ENCODE assay signal across 14 mouse cellular contexts in the genomic region with DNA sequence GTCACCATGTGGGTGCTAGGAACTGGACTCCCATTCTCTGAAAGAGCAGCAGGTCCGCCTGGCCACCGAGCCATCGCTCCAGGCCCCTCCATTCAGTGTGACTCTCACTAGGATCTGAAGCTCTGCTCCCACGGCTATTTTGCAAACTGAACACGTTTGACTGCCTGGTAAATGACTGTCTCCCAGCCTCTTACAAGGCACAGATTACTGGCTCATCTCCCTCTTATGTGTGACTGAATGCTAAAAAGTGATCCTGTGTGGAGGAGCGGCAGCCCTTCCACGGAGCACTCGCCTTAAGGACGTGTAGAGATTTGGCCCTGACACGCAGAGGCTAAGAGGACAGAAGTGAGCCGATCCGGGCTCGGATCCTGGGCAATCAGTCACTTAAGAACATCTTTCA.
DNase-seq lines count a peak whose midpoint lies in the region; ATAC-seq and TF ChIP-seq lines count a peak whose summit lies in the region.
"Had no signal": no experiment of that assay in that cellular context is flagged by ENCODE, and none has a peak within 500 bp of the region (broad histone marks: within the 10 kb centered on the region; RNA-seq: fewer than 3 reads in every experiment).

No protein-coding gene starts in this region.

- DNase-seq in left cerebral cortex, adult 2 months (ENCODE audit: extremely low spot score in 1 of 2, low spot score in 2 of 2): no peak
- no peak for DNase-seq in left cerebral cortex, postnatal 10 days (ENCODE audit: extremely low spot score in 1 of 2, low spot score in 2 of 2)
- peak; percentile 72 for DNase-seq in brain, embryonic 14.5 days (ENCODE audit: low read depth)
- peak; percentile 34 for DNase-seq in forebrain, embryonic 14.5 days (ENCODE audit: low spot score)
- DNase-seq in hindbrain, postnatal 0 days (ENCODE audit: low spot score): peak; percentile 45
- DNase-seq in urinary bladder, postnatal 4 days (ENCODE audit: low spot score in 2 of 2): no peak
- no peak for DNase-seq in adrenal gland, postnatal 25 days
- DNase-seq: cerebellum, adult 9-11 months; kidney, adult 8-10 months; kidney, postnatal 4 days; lung, embryonic 14.5 days had no signal

- no peak for TF ChIP-seq POLR2A in brain, embryonic 14.5 days (IDR thresholded peaks at IDR 0.05; ENCODE audit: borderline replicate concordance, extremely low read depth, insufficient read depth, insufficient read length, poor library complexity, severe bottlenecking)

- no peaks in the 10 kb centered on the region for H3K9me3 ChIP-seq in forebrain, embryonic 14.5 days (replicated peaks; ENCODE audit: control insufficient read depth, low read length)
- no peaks in the 10 kb centered on the region for H3K9me3 ChIP-seq in hindbrain, postnatal 0 days (ENCODE audit: low read length)
- H3K9me3 ChIP-seq: heart, embryonic 13.5 days had no signal

- no peaks in the 10 kb centered on the region; the same call in 1 of the 2 replicates for H3K36me3 ChIP-seq in forebrain, embryonic 14.5 days (ENCODE audit: control insufficient read depth, insufficient read depth, low read length)
- H3K36me3 ChIP-seq in hindbrain, postnatal 0 days (ENCODE audit: insufficient read depth, low read length): no peaks in the 10 kb centered on the region
- H3K36me3 ChIP-seq: heart, embryonic 13.5 days had no signal

- no peak overlapping the region for H3K4me3 ChIP-seq in left cerebral cortex, adult 2 months
- no peak overlapping the region for H3K4me3 ChIP-seq in forebrain, embryonic 14.5 days (ENCODE audit: low read depth, low read length)
- H3K4me3 ChIP-seq in hindbrain, postnatal 0 days (ENCODE audit: low read length): no peak overlapping the region
- H3K4me3 ChIP-seq: heart, embryonic 13.5 days had no signal

- H3K4me1 ChIP-seq in forebrain, embryonic 14.5 days (ENCODE audit: control insufficient read depth, insufficient read depth, low read length): peaks cover 18% of the 10 kb centered on the region
- peaks cover 16% of the 10 kb centered on the region for H3K4me1 ChIP-seq in hindbrain, postnatal 0 days (ENCODE audit: insufficient read depth, low read length)
- H3K4me1 ChIP-seq: heart, embryonic 13.5 days had no signal

- no peak overlapping the region for H3K9ac ChIP-seq in forebrain, embryonic 14.5 days (ENCODE audit: low read length)
- no peak overlapping the region for H3K9ac ChIP-seq in hindbrain, postnatal 0 days (replicated peaks; ENCODE audit: low read length)
- H3K9ac ChIP-seq: heart, embryonic 13.5 days; lung, embryonic 14.5 days had no signal

- no peaks in the 10 kb centered on the region for H3K27me3 ChIP-seq in forebrain, embryonic 14.5 days (replicated peaks; ENCODE audit: control insufficient read depth, insufficient read depth, low read length)
- H3K27me3 ChIP-seq in hindbrain, postnatal 0 days (ENCODE audit: insufficient read depth, low read length): no peaks in the 10 kb centered on the region
- H3K27me3 ChIP-seq: heart, embryonic 13.5 days had no signal

- 79% methylated on average over 13 of the region's 13 CpGs for WGBS in forebrain, embryonic 14.5 days
- 43% methylated on average over 13 of the region's 13 CpGs for WGBS in hindbrain, postnatal 0 days

- 0 out of 2 replicates have a peak overlapping the region, but pooled peaks have one; percentile 15 for H3K27ac ChIP-seq in left cerebral cortex, adult 2 months
- peak overlapping the region; percentile 83 for H3K27ac ChIP-seq in forebrain, embryonic 14.5 days (ENCODE audit: low read depth, low read length)
- peak overlapping the region; percentile 81 for H3K27ac ChIP-seq in hindbrain, postnatal 0 days
- H3K27ac ChIP-seq: heart, embryonic 13.5 days had no signal

- no peak for ATAC-seq in forebrain, embryonic 14.5 days
- ATAC-seq in hindbrain, postnatal 0 days: peak; percentile 39; the same call in 1 of the 2 replicates
- ATAC-seq: CD4-positive, CD25-positive, alpha-beta regulatory T cell, adult 4 months had no signal

- intact Hi-C loops in left cerebral cortex, adult 2 months (cut with DNase I): no loop called here
- intact Hi-C loops in left cerebral cortex, postnatal 10 days (cut with DNase I): no loop called here

- no peak for TF ChIP-seq CTCF in left cerebral cortex, adult 2 months (IDR thresholded peaks at IDR 0.05)
- no peak for TF ChIP-seq CTCF in brain, embryonic 14.5 days (IDR thresholded peaks at IDR 0.05; ENCODE audit: borderline replicate concordance, extremely low read depth, insufficient read depth, insufficient read length)
- TF ChIP-seq CTCF in hindbrain, postnatal 0 days (IDR thresholded peaks at IDR 0.05; ENCODE audit: low read depth): no peak

- no peak overlapping the region for H3K4me2 ChIP-seq in forebrain, embryonic 14.5 days (ENCODE audit: low read length)
- no peak overlapping the region for H3K4me2 ChIP-seq in hindbrain, postnatal 0 days (ENCODE audit: low read depth, low read length)
- H3K4me2 ChIP-seq: heart, embryonic 13.5 days; liver, embryonic 11.5 days; lung, embryonic 14.5 days had no signal

Comparison
In these comparisons a context has a peak if more than half of its experiments do, and no peak if none do; other contexts are left out.
1. DNase-seq: peak in brain, embryonic 14.5 days (single experiment), forebrain, embryonic 14.5 days (single experiment) and hindbrain, postnatal 0 days (single experiment); none in left cerebral cortex, adult 2 months (0 of 2), left cerebral cortex, postnatal 10 days (0 of 2), urinary bladder, postnatal 4 days (0 of 2) and adrenal gland, postnatal 25 days (single experiment).
2. H3K27ac ChIP-seq: peak in every context shown above with its lines; median percentile 83 in forebrain, embryonic 14.5 days; 81 in hindbrain, postnatal 0 days; 15 in left cerebral cortex, adult 2 months.